2 mouse cellular contexts compared by ENCODE assay signal in the genomic region with DNA sequence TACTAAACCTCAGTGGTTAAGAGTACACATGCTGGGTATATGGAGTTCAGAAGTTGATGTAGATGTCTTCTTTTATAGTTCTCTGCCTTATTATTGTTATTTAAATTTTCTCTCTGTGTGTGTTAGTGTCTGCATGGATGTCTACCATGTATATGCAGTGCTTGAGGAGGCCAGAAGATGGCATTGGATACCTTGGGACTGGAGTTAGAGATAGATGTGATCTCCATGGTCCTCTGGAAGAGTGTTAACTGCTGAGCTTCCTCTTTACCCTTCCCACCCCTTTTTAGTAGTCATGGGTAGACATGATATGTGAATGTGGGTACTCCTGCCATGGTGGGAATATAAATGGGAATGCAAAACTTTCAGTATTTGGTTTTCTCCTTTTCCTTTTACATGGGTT.
TF ChIP-seq lines count a peak whose summit lies in the region.

No protein-coding gene starts in this region.

TF ChIP-seq in CH12.LX, 34 proteins besides CTCF, POLR2A, EP300 and RAD21 (continued from another document):
- TF ChIP-seq POLR2AphosphoS2 (IDR thresholded peaks at IDR 0.05; ENCODE audit: low read depth, low read length): no peak
- TF ChIP-seq UBTF (IDR thresholded peaks at IDR 0.05; ENCODE audit: low read depth, low read length): no peak
TF ChIP-seq in CH12.LX: peak in this region for 1.

TF ChIP-seq in MEL, 35 proteins besides CTCF, POLR2A, EP300 and RAD21 (continued from another document):
- TF ChIP-seq JUND (IDR thresholded peaks at IDR 0.05; ENCODE audit: low read depth, low read length): no peak
- TF ChIP-seq RCOR1 (IDR thresholded peaks at IDR 0.05; ENCODE audit: low read depth, low read length): peak; percentile 47; the same call in 1 of the 2 replicates
- no peak for TF ChIP-seq E2F4 (IDR thresholded peaks at IDR 0.05; ENCODE audit: borderline replicate concordance, low read depth, low read length)
- TF ChIP-seq SMC3 (IDR thresholded peaks at IDR 0.05; ENCODE audit: low read depth, low read length): peak; percentile 34
- 0 out of 2 replicates have a peak, but pooled peaks have one; percentile 5 for TF ChIP-seq GATA1 (IDR thresholded peaks at IDR 0.05; ENCODE audit: low read depth, low read length)
- no peak for TF ChIP-seq MAX (IDR thresholded peaks at IDR 0.05; ENCODE audit: low read length)
